Mouse (Mus musculus) left cerebral cortex, adult 11 months (tissue): ENCODE results near the gene P2rx6.
"Not testable (repeated sequence)": the region's sequence is repeated elsewhere in the genome, so short reads cannot be mapped to it uniquely, and the experiment has no call there.

Experiments used
- DNase-seq: peaks from one replicate; pipeline ENCODE4 v3.0.0; 2022; ENCODE audit warnings: low spot score

The P2rx6 gene

DNA sequence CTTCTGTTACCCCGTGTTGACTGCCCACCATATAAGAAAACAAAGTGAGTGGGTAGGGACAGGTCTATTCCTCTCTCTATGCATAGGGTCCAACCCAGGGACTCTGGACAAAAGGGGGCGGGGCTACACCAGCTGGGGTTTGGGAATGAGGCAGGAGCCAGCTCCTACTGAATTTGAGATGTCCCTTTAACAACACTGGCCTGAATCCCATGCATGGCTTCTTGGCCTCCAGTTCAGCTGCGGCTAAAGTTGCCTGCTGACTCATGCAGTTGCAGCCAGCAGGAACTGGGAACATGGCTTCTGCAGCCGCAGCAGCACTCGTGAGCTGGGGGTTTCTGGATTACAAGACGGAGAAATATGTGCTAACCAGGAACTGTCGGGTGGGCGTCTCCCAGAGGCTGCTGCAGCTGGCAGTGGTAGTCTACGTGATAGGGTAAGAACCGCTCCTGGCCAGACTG lies at the start of gene P2rx6:
Gene P2rx6, plus strand, starts transcription at position 135 of the 458 bp plus-strand sequence.
- no peak for DNase-seq

DNA sequence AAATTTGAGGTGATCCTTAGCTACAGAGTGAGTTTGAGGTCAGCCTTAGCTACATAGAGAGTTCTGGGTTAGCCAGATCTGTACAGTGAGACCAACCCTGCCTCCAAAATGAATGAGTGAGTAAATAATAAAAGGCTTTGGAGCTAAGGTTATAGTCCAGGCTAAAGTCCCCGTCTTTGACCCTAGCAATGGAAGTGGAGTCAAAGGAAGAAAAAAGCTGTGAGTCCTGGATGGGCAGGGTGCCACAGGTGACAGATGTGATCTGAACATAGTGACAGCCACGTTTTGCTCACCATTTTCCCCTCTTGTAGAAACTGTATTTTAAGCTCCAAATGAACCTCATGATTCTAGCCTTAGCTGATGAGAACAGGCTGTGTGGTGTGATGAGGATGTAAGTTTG lies 42.8 kb upstream of the P2rx6 start:
- no peak for DNase-seq

DNA sequence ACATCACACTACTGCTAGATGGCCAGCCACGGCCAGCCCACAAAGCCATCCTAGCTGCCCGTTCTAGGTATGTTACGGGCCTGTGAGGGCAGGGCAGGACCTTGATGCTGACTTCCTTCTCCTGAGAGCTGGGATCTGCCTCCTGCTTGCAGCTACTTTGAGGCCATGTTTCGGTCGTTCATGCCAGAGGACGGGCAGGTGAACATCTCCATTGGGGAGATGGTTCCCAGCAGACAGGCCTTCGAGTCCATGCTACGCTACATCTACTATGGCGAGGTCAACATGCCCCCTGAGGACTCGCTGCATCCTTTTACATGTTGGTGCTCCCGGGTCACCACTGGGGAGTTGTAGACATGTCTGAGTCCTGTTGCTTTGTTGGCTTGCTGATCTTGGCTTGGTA lies 37.5 kb upstream of the P2rx6 start:
- no peak for DNase-seq

DNA sequence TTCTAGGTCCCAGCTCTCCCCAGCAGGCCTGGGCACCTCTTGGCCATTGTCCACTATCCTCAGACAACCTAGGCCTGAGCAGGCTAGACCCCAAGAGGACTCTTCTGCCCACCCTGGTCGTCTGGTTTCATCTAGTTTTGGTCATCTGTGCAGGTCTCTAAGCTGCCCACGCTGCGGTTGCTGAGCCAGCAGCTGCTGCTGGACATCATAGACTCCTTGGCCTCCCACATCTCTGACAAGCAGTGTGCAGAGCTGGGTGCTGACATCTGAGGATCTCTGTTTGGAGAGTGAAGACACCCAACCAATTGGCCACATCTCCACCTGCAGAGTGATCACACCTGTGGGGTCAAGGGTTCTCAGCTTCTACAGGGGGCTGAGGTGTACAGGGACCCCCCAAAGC lies 36.2 kb upstream of the P2rx6 start:
- no peak for DNase-seq

DNA sequence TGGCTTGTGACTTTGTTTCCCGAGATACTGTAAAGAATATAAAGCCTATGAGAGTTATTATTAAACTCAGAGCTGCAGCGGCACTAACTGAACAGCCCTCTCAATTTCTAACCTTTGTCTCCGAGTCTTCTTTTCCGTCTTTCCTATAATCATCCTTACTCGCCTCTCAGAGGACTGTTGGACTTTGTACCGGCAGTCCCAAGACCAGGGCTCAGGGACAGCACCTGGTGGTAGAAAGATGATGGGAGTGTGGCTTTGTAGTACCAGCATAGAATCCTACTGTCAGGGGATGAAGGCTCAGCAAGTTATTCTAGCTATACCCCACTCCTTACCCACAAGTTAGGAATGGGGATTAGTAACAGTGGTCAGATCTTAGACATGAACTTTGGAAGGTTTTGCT lies 35.5 kb upstream of the P2rx6 start:
- DNase-seq: no peak

DNA sequence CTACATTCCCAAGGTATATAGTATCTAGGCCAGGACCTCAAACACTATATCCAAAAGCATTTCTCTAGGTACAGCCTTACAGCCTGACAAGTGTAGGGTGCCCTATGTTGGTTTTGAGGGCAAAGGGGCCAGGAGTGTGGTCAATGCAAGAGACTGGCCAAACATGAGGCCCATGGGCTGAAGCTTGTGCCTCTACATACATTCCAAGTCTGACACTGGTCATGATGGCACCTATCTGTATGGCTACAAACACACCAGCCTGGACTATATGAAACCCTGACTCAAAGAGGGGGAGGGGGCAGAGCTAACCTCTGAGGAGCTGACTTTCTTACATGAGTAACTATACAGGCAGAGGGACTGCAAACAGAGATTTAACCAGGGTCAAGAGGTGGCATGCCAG lies 34.1 kb upstream of the P2rx6 start:
- no peak for DNase-seq

DNA sequence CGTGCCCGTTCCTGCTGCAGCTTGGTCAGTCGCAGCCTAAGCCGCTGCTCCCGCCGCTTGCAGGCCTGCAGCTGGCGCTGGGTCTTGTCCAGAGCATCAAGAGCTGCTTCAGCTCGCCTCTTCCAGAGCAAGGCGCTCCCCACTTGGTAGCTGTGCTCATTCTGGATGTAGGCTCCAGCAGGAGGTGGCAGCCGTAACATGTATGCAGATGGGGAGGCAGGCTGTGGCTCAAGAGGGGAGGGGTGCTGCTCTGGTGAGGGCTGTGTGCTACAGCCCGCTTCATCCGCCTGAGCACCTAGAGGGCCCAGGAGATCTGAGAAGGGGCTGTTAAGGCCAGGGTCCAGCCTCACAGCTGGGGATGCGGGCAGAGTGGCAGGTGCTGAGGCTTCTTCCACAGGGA lies 33.4 kb upstream of the P2rx6 start:
- DNase-seq: no peak

DNA sequence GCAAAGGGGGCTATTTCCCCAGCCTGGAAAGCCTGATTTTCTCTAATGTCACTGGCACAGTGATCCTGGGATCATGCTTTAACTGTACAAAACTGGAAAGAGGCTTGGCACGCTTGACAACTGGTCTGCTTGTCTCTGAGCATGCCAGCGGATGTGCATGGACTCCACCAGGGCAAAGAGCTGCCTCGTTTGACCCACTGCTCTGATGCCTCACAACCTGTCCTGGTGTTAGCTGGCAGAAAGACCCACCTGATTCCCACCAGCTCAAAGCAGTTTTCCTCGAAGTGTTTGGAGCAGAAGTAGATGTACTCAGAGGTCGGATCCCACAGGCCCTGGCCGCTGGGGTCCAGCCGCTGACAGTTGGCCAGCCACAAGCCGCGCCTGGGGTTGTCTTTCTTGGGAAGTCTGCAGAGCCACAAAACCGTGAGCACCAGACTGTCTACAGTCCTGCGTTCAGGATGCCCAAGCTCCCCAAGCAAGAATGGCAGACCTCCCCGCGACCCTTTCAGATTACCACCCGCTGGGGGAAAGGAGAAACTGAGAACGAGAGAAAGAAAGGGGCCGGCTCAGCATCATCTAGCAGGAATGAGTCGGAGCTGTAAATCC lies 31.6 kb upstream of the P2rx6 start:
- no peak for DNase-seq

DNA sequence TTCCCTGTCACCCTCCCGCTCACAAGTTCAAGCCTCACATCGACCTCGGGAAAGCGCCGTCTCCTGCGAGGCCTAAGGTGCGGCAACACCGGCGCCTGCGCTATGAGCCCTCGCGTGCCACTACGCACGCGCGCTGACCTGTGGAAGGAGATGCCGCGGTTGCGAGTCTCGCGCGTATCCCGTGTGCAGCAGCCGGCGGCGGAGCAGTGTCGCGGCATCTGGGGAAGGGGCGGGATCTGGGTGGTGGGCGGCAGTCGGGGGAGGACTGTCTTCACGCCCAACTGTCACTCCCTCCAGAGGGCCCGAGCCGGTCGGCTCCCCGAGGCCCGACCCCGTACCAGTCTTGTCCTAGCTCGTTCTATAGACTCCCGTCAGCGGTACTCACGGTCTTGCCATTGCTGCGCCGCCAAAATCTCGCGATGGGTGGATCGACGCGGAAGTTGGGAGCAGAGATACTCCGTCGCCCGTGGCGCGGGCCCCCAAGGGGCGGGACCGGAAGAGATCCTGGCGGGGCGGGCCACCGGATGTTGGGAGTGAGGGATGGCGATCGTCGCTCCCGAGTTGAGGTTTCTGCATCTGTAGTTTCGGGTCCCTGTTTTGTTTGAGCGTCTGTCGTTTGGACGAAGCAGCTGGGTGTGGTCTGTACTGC lies 30.9 kb upstream of the P2rx6 start, which contains the start of gene Thap7:
Gene Thap7, minus strand, starts transcription at position 497 of the 649 bp plus-strand sequence.
- peak; percentile 91 for DNase-seq

DNA sequence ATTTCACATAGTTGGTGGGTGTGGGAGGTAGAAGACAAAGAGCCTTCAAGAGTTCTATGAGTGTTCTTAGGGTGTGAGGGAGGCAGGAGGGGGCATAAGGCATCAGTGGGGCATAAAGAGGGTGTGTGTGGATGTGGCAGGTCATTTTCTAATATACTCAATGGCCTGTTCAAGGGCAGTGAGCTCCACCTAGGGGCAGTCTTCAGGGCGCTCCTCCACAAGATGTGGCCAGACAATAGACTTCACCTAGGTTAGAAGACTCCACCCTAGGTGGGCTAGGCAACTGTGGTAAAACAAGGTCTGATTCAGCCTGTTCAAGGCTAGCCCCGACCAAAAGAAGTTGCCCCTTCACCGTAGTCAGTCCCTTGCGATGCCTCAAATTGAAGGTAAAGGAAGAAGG lies 29.4 kb upstream of the P2rx6 start:
- no peak for DNase-seq

DNA sequence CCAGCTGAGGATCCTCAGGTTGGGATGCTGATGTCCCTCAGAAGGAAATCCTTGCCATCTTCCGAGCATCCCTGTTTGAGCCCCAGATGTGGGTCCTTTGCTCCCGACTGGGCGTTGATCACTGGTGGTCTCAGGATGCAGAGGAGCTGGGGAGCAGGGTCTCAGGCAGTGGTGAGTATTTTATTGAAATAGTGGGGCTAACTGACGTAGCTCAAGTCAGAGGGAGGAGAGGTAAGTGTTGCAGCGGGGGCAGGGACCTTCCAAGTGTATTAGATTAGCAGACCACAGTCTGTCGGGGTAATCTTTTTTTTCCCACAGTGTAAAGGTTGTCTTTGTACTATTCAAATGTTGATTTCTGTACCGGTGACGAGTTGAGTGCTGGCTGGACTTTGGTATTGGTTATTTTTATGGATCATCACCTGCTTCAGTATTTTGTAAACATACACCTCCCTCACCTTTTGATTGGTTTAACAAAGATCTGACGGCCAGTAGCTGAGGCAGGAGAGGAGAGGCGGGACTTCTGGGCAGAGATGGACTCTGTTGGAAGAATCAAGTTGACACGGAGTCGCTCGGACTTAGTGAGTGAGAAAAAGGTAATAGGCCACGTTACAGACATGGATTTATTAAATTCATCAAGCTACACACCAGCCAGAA lies 28.9 kb upstream of the P2rx6 start:
- no peak for DNase-seq

DNA sequence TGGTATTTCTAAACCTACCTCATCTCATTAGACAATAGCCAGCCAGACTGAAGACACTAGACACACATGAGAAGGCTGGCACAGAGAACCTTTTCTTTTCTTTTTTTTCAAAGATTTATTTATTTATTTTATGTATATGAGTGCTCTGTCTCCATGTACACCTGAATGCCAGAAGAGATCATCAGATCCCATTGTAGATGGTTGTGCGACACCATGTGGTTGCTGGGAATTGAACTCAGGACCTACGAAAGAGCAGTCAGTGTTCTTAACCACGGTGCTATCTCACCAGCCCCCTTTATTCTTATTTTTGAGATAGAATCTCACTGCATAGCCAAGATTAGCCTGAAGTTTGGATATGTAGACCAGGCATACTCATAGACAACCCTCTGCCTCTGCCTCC lies 25.1 kb upstream of the P2rx6 start:
- DNase-seq: no peak

DNA sequence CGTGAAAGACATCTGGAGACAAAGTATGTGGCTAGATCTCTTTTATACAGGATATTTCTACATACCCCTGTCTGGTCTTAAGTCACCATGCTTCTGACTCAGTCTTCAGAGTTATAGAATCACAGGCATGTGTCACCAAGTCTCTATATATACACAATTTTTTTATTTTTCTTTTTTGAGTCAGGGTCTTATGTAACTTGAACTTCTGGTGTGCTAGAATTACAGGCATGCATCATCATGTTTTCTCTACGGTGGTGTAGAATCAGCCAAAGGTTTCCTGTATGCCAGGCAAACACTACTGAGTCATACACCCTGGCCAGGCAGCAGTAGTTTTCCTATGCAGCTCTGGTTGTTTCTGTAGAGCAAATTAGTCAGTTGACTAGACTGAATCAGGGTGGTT lies 19.1 kb upstream of the P2rx6 start:
- DNase-seq: no peak

DNA sequence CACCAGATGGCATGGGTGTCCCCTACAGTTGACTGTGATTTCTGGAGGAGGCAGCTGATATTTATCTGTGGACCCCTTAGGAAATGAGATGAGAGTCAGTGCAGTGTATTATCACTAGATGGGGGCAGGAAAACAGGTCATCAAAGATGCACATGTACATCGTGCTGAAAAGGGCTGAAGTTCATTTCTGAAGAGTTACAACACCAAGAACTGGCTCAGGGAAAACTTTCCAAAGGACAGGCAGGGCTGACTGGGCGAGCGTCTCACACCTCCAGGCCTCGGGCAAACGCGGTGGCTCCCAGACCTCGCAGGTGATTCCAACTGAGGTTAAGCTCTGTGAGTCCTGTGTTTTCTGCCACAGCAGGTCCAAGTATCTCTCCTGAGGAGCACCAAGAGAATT lies 8.8 kb upstream of the P2rx6 start:
- no peak for DNase-seq

DNA sequence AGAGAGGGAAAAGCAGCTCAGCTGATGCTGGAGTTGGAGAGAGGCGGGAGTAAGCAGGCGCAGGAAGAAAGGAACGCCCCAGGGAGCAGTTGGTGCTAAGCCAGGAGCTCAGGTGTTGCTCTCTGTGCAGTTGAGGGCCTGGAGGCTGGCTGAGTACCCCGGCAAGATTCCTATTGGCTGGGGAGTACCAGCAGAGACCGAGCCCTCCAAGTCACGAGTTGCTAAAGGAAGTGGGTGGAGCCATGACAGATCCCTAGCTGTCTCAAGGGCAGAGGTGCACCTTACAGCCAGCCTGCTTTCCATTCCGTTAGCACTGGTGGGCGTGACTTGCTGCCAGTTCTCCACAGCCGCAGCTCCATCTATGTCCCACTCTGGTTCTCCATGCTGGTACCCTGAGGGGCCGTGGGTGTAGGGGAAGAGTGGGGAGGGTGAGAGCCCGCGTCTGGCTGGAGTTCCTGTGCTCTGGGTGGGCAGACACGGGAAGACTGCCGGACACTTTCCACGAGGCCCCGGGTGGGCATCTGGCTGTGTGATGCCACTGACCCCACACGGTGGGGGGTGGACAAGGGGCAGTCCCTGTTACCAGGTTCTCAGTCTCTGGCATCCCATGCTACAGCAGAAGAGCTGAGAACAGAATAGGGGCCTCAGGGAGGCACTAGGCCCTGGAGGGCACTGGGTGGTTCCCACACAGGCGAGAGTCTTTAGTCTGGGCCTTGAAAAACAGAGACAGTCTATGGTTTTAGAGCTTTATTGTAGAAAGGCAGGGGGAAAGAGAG lies 7.6 kb upstream of the P2rx6 start:
- no peak for DNase-seq

DNA sequence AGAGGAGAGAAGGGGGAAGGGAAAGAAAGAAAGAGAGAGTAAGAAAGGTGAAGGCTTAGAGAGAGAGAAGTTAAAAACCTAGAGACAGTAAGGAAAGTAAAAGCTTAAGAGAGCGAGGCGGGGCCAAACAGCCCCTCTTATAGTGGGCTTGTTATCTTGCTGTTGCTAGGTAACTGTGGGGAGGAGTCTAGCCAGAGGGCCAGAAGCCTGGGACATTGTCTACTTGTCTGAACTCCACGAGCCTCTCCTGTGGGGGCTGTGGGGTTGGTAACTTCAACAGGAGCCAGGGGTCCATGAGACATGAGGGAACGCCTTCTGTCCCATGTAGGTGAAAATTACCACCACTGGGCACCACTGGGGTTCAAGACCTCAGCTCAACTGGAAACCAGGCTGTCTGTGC lies 7.0 kb upstream of the P2rx6 start:
- DNase-seq: not testable (repeated sequence)

DNA sequence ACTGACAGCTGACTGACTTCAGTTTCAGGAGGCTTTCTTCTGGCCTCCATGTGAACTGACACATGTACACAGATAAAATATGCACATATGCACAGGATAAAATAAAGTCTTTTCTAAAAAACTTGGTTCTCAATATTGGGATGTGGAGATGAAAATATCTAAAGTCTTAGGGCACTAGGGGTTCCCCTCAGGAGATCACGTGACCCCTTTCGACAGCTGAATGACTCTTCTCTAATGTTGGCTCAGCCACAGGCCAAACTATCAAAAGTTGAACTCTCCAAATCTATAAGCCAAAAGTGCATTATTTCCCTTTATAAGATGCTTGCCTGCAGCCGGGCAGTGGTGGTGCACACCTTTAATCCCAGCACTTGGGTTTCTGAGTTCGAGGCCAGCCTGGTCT lies 5.5 kb upstream of the P2rx6 start:
- DNase-seq: no peak

DNA sequence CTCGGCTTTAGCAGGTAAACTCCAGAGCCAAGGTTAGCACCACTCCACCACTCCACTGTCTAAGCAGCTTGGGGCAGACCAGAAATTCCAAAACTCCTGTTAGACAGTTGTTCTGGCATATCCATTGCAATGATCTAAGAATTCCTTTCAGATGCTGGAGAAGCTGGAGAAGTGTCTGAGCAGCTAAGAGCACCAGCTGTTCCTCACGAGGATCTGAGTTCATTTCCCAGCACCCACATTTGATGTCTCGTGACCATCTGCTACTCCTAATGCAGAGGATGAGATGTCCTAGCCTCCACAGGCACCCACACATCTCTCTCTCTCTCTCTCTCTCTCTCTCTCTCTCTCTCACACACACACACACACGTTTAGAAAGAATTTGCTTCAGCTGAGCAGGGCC lies 4.8 kb upstream of the P2rx6 start:
- no peak for DNase-seq

DNA sequence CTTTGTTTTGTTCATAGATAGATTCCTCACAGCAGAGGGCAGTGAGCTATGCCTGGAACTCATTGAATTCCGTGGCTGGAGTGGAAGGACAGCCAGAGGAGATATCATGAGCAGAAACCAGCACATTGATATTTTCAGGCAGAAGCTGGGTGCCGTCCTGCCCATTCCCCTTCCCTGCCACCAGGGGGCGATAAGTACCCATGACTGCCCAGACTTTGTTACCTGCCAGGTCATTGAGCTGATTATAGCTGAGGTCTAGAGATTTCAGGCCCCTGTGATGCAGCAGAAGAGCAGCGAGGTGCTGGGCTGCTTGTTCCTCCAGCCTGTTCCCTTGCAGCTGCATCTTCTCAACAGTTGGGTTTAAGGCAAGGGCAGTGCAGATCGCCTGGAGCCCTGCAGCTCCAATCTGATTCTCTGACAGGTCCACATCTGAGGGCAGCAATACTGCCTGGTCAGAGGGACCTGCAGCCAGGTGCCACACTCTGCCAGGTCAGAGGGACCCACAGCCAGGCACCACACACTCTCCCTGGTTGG lies 3.7 kb upstream of the P2rx6 start:
- DNase-seq: peak; percentile 63

DNA sequence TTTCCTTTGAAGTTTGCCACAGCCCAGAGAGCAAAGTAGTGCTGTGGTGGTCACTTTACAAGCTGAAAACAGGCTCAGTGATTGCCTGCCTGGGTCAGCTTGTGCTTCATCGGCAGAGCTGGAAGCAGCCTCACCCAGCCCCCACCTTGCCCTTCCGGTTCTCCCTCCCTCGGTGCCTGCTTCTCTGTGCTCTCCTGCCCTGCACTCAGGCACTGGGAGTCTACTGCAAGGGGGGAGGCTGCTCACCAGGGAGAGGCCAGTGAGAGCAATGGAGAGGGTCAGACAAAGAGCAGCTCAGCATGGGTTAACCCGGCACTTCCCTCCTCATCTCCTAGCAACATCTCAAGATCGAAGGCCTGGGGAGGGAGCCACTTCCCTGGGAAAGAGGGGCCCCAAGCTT lies 2.9 kb upstream of the P2rx6 start:
- DNase-seq: no peak

DNA sequence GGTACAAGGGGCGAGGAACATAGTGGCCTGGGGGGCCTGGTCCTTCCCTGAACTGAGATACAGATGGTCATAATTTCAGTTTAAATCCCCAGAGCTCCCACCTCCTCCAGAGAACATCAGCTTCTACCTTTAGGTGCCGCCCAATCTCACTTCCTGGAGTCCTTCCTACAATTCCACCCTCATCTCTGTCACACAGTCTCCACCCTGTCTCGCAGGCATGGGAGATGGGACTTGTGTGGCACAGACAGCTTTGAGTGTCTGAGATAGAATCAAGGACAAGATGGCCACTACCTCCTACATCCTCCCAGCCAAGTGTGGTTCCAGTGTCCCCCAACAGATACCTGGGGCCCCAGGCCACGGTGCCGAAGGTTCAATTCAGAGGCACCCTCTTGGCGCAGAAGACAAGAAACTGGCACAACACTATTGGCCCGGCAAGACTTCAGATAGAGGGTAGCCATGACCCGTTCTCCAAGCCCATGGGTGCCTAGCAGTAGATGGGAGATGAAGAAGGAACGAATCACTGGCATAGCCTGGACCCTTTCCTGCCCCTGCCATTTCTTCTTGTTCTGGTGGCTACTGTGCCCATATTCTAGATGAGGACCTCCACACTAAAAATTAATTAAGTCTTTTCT lies 2.2 kb upstream of the P2rx6 start:
- no peak for DNase-seq

DNA sequence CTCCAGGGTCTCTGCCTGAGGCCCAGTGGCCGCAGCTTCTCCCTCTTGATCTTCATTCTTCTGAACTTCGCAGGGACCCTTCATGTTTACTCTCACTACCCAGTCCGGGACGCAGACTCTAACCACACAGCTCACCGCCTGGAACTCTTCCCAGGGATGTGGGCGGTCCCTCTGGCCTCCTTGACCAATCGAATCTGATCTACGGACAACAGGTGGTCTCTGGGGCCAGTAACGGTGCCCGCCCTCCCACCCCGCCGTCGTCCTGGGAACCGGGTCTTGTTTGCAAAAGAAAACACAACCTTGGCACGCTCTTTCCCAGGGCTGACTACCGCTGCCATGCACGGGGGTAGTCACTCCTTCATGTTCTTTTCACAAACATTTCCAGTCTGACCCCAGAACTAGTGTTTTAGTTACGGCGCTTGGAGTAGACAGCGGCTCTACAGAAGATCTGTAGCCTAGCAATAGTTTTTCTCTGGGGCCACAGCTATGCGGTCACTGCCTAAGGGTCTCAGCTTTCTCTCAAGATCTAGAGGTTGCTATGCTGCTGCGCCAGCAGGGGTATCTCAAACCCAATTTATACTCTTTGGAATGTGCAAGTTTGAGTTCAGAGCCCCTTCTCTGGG lies 446 bp upstream of the P2rx6 start, which contains the start of gene Lrrc74b:
Gene Lrrc74b, minus strand, starts transcription at position 120 of the 623 bp plus-strand sequence.
- DNase-seq: no peak
